Mouse (Mus musculus) midbrain, embryonic 14.5 days (tissue): ENCODE measurements at regions not wholly inside any gene's neighbourhood (a gene's known extent, or its start where the extent isn't known, plus 50 kb on each side); places are given as distances from the start of the nearest gene placed in this dataset.

Experiments used
- ATAC-seq: fragments of 200-750 bp; cut with Nextera tagmentation; 2 replicates; pipeline ENCODE4 v1.8.0; 2017; ENCODE audit warnings: moderate number of reproducible peaks, moderate library complexity; ENCODE audit not compliant: low FRiP score, low TSS enrichment
- DNase-seq: peaks from one replicate; pipeline ENCODE4 v3.0.0-alpha.2; 2015
- H3K27ac ChIP-seq: fragments of 300-500 bp; sonication (generic); replicated peaks from 2 replicates; pipeline ENCODE4 v1.5.1; 2014; ENCODE audit warnings: mild to moderate bottlenecking, low read depth, low read length, moderate library complexity
- H3K27me3 ChIP-seq: fragments of 300-500 bp; sonication (generic); 2 replicates; pipeline ENCODE4 v1.6.1; 2014; ENCODE audit warnings: low read length, control low read depth, mixed read lengths; ENCODE audit not compliant: control insufficient read depth, insufficient read depth
- H3K36me3 ChIP-seq: fragments of 300-500 bp; sonication (generic); 2 replicates; pipeline ENCODE4 v1.6.1; 2014; ENCODE audit warnings: low read length, control low read depth; ENCODE audit not compliant: control insufficient read depth, insufficient read depth
- H3K4me1 ChIP-seq: fragments of 300-500 bp; sonication (generic); 2 replicates; pipeline ENCODE4 v1.6.1; 2014; ENCODE audit warnings: mild to moderate bottlenecking, antibody characterized with exemption, low read length, control low read depth; ENCODE audit not compliant: control insufficient read depth, insufficient read depth
- H3K4me2 ChIP-seq: fragments of 300-500 bp; sonication (generic); 2 replicates; pipeline ENCODE4 v1.6.1; 2014; ENCODE audit warnings: mild to moderate bottlenecking, low read length, moderate library complexity
- H3K4me3 ChIP-seq: fragments of 300-500 bp; sonication (generic); replicated peaks from 2 replicates; pipeline ENCODE4 v1.5.1; 2014; ENCODE audit warnings: low read depth, low read length
- H3K9ac ChIP-seq: fragments of 300-500 bp; sonication (generic); replicated peaks from 2 replicates; pipeline ENCODE4 v1.6.1; 2014; ENCODE audit warnings: mild to moderate bottlenecking, low read length, moderate library complexity
- H3K9me3 ChIP-seq: fragments of 300-500 bp; sonication (generic); 2 replicates; pipeline ENCODE4 v1.6.1; 2016; ENCODE audit warnings: low read length, control low read depth, mixed read lengths; ENCODE audit not compliant: control insufficient read depth
- WGBS: fragments of 180-500 bp; shearing (Covaris S2); extraction: QIAGEN DNeasy Blood & Tissue Kit; methylation state at CpG from one replicate; pipeline ENCODE4 v1.1.7; 2014; 5-methylcytosine and 5-hydroxymethylcytosine counted together

DNA sequence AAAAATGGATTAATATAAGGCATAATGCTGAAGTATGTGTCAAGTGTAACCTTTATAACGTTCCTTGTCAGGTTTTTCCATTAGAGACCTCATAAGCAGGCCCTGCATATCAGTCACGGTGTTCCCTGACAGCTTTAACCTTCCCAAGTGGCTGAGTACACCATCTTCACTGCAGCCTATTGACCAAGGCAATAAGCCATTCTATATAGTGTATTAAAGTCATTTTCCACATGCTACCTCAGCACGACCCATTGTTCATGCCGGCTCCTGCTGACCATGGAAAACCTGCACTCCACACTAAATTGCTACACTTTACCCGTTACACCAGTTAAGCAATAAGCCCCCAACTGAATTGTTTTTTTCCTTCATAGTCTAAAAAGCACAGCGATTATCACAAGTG, 883.0 kb upstream of the Arrdc3 start:
- no peaks in the 10 kb centered on the region for H3K36me3 ChIP-seq
- no peak overlapping the region for H3K4me2 ChIP-seq
- DNase-seq: no peak
- H3K27ac ChIP-seq: no peak overlapping the region
- no peak overlapping the region for H3K9ac ChIP-seq
- 34% methylated on average over 6 of the region's 6 CpGs for WGBS
- H3K4me1 ChIP-seq: no peaks in the 10 kb centered on the region
- H3K4me3 ChIP-seq: no peak overlapping the region
- ATAC-seq: no peak
- H3K9me3 ChIP-seq: no peaks in the 10 kb centered on the region
- H3K27me3 ChIP-seq: no peaks in the 10 kb centered on the region

- no peaks in the 10 kb centered on the region for H3K9me3 ChIP-seq
- H3K27ac ChIP-seq: no peak overlapping the region
- DNase-seq (peak; percentile 1), ATAC-seq (no peak)
- H3K27me3 ChIP-seq: no peaks in the 10 kb centered on the region
- 13% methylated on average over 4 of the region's 4 CpGs for WGBS
- no peak overlapping the region for H3K9ac ChIP-seq
- no peak overlapping the region for H3K4me2 ChIP-seq
- H3K4me1 ChIP-seq: no peaks in the 10 kb centered on the region
- no peaks in the 10 kb centered on the region for H3K36me3 ChIP-seq
- no peak overlapping the region for H3K4me3 ChIP-seq
Observed at GRCm38 (mm10) chr13:80000693-80001092, 882.5 kb upstream of the Arrdc3 start.
